Mouse (Mus musculus) liver, adult 2 months (tissue): ENCODE results near the gene Gm6096. TPM values are rescaled to one million over a fixed set of nuclear protein-coding genes. Genes with fewer than 3 reads are reported as not detected.

Experiments
- DNase-seq: peaks from one replicate; pipeline ENCODE4 v3.0.0-alpha.2; 2011; ENCODE audit warnings: low read depth, low spot score; ENCODE audit errors: extremely low read depth
- H3K27ac ChIP-seq: fragments of 200-500 bp; replicated peaks from 2 replicates; pipeline ENCODE4 v1.5.1; 2012; ENCODE audit warnings: low read depth, mild to moderate bottlenecking, control low read depth, inconsistent platforms, low read length; ENCODE audit not compliant: insufficient read depth
- H3K27me3 ChIP-seq: fragments of 200-500 bp; 2 replicates; pipeline ENCODE4 v1.6.1; 2012; ENCODE audit warnings: mild to moderate bottlenecking, moderate library complexity, low read length, inconsistent platforms; ENCODE audit not compliant: control insufficient read depth, insufficient read depth
- H3K36me3 ChIP-seq: fragments of 200-500 bp; 2 replicates; pipeline ENCODE4 v1.6.1; 2012; ENCODE audit warnings: low read length, inconsistent platforms; ENCODE audit not compliant: control insufficient read depth, insufficient read depth
- H3K4me1 ChIP-seq: fragments of 200-500 bp; 2 replicates; pipeline ENCODE4 v1.6.1; 2011; ENCODE audit warnings: low read length; ENCODE audit not compliant: control insufficient read depth, insufficient read depth
- H3K4me3 ChIP-seq: fragments of 200-500 bp; 2 replicates; pipeline ENCODE4 v1.5.1; 2011; ENCODE audit warnings: low read depth, mild to moderate bottlenecking, control low read depth, low read length, moderate library complexity; ENCODE audit not compliant: insufficient read depth
- H3K79me2 ChIP-seq: fragments of 200-500 bp; 2 replicates; pipeline ENCODE4 v1.6.1; 2012; ENCODE audit warnings: inconsistent platforms, mild to moderate bottlenecking, low read length, moderate library complexity; ENCODE audit not compliant: control insufficient read depth, insufficient read depth
- H3K9ac ChIP-seq: fragments of 200-500 bp; 2 replicates; pipeline ENCODE4 v1.6.1; 2012; ENCODE audit warnings: low read depth, mild to moderate bottlenecking, control low read depth, inconsistent platforms, low read length
- CTCF ChIP-seq: fragments of 200-500 bp; IDR thresholded peaks from 2 replicates; pipeline ENCODE4 v1.5.1; 2011; ENCODE audit warnings: low read depth, low read length, control low read depth
- POLR2A ChIP-seq: fragments of 200-500 bp; IDR thresholded peaks from 2 replicates; pipeline ENCODE4 v1.6.1; 2011; ENCODE audit warnings: low read length, control low read depth; ENCODE audit not compliant: insufficient read depth; ENCODE audit errors: extremely low read depth
- WGBS: fragments of 180-500 bp; shearing (Covaris S2); methylation state at CpG from one replicate; pipeline ENCODE4 v1.1.7; 2018; 5-methylcytosine and 5-hydroxymethylcytosine counted together
- polyA plus RNA-seq: library from polyadenylated mRNA; depleted of rRNA; stranded (reverse); fragments of >200 nt; gene quantifications from 2 replicates; pipeline ENCODE4 v1.2.3, GENCODE M21; 2012
- total RNA-seq: library from RNA; depleted of rRNA; stranded (reverse); fragments of >200 nt; gene quantifications from 2 replicates; pipeline ENCODE4 v1.2.3, GENCODE M21; 2014

Gm6096 gene
- total and polyA plus RNA-seq, 2 experiments: not detected

- H3K27ac ChIP-seq: peak overlapping the region; percentile 7
- 38% methylated on average over 9 of the region's 9 CpGs for WGBS
Measured at GRCm38 (mm10) chr7:34215481-34215880, 35.4 kb upstream of the Gm6096 start.

GRCm38 (mm10) chr7:34216474-34216873, 34.4 kb upstream of the Gm6096 start:
- no peak overlapping the region for H3K4me3 ChIP-seq
- DNase-seq: no peak
- 92% methylated on average over 10 of the region's 10 CpGs for WGBS
- H3K4me1 ChIP-seq: peaks cover 14% of the 10 kb centered on the region
- H3K27me3 ChIP-seq: no peaks in the 10 kb centered on the region
- H3K79me2 ChIP-seq: no peaks in the 10 kb centered on the region
- no peak for TF ChIP-seq POLR2A
- no peak for TF ChIP-seq CTCF
- H3K27ac ChIP-seq: no peak overlapping the region; the same call in 1 of the 2 replicates
- peaks cover 26% of the 10 kb centered on the region for H3K36me3 ChIP-seq
- no peak overlapping the region for H3K9ac ChIP-seq

More at GRCm38 (mm10) chr7:34215481-34215880, 35.4 kb upstream of the Gm6096 start:
- peak; percentile 80 for DNase-seq
- TF ChIP-seq POLR2A: no peak
- TF ChIP-seq CTCF: no peak
- peaks cover 27% of the 10 kb centered on the region for H3K36me3 ChIP-seq
- peaks cover 14% of the 10 kb centered on the region for H3K4me1 ChIP-seq
- H3K9ac ChIP-seq: 0 out of 2 replicates have a peak overlapping the region, but pooled peaks have one; percentile 10
- no peaks in the 10 kb centered on the region for H3K79me2 ChIP-seq
- no peaks in the 10 kb centered on the region for H3K27me3 ChIP-seq
- no peak overlapping the region for H3K4me3 ChIP-seq

GRCm38 (mm10) chr7:34218496-34218895, 32.3 kb upstream of the Gm6096 start:
- H3K36me3 ChIP-seq: peaks cover 34% of the 10 kb centered on the region
- H3K79me2 ChIP-seq: no peaks in the 10 kb centered on the region

GRCm38 (mm10) chr7:34221594-34222250, 29.1 kb upstream of the Gm6096 start:
- no peaks in the 10 kb centered on the region for H3K79me2 ChIP-seq
- TF ChIP-seq POLR2A (no peak), CTCF (no peak)
- H3K27me3 ChIP-seq: no peaks in the 10 kb centered on the region
- H3K36me3 ChIP-seq: peaks cover 32% of the 10 kb centered on the region
- H3K27ac ChIP-seq: no peak overlapping the region
- DNase-seq: no peak
- no peak overlapping the region for H3K4me3 ChIP-seq
- WGBS: 75% methylated on average over 9 of the region's 9 CpGs
- no peak overlapping the region for H3K9ac ChIP-seq
- peaks cover 14% of the 10 kb centered on the region for H3K4me1 ChIP-seq

More at GRCm38 (mm10) chr7:34218496-34218895, 32.3 kb upstream of the Gm6096 start:
- WGBS: 72% methylated on average over 1 of the region's 1 CpGs
- H3K27me3 ChIP-seq: no peaks in the 10 kb centered on the region
- TF ChIP-seq CTCF (no peak), POLR2A (no peak)
- H3K4me3 ChIP-seq: no peak overlapping the region
- peaks cover 14% of the 10 kb centered on the region for H3K4me1 ChIP-seq
- no peak overlapping the region for H3K9ac ChIP-seq
- no peak for DNase-seq
- H3K27ac ChIP-seq: no peak overlapping the region

- H3K36me3 ChIP-seq: peaks cover 29% of the 10 kb centered on the region
- H3K4me3 ChIP-seq: no peak overlapping the region
- no peaks in the 10 kb centered on the region for H3K27me3 ChIP-seq
- 96% methylated on average over 10 of the region's 10 CpGs for WGBS
- no peaks in the 10 kb centered on the region for H3K79me2 ChIP-seq
- TF ChIP-seq POLR2A (no peak), CTCF (peak; percentile 26)
- peaks cover 20% of the 10 kb centered on the region for H3K4me1 ChIP-seq
- no peak overlapping the region for H3K9ac ChIP-seq
- DNase-seq: no peak
- no peak overlapping the region for H3K27ac ChIP-seq
Measured at GRCm38 (mm10) chr7:34222340-34222739, 28.5 kb upstream of the Gm6096 start.

- H3K4me3 ChIP-seq: no peak overlapping the region
- H3K36me3 ChIP-seq: peaks cover 22% of the 10 kb centered on the region
- no peak overlapping the region for H3K27ac ChIP-seq
- peaks cover 5% of the 10 kb centered on the region; the same call in 1 of the 2 replicates for H3K79me2 ChIP-seq
- peak; percentile 56 for DNase-seq
- H3K4me1 ChIP-seq: peaks cover 35% of the 10 kb centered on the region
- 39% methylated on average over 6 of the region's 6 CpGs for WGBS
- H3K27me3 ChIP-seq: no peaks in the 10 kb centered on the region
- H3K9ac ChIP-seq: no peak overlapping the region
- TF ChIP-seq POLR2A (no peak), CTCF (no peak)
Measured at GRCm38 (mm10) chr7:34224308-34224707, 26.5 kb upstream of the Gm6096 start.
